Mouse (Mus musculus): ENCODE measurements around the gene Plcd3. TPM values are rescaled to one million over a fixed set of nuclear protein-coding genes. Genes with fewer than 3 reads are reported as not detected.
A peak's percentile ranks its signal among the peaks of the same experiment; 100 is the strongest.

Plcd3 gene
- total and polyA plus RNA-seq, 3 experiments, result 2.0 to 2.6 TPM; not detected in 1

- no peaks in the 10 kb centered on the region for H3K9me3 ChIP-seq (replicated peaks; ENCODE audit: insufficient read depth, low read length)
- peak; percentile 100 for DNase-seq (ENCODE audit: low read depth, low spot score)
- no peaks in the 10 kb centered on the region for H3K27me3 ChIP-seq (ENCODE audit: control insufficient read depth in 1 of 2, insufficient read depth in 2 of 2, low read length in 2 of 2)
- peak overlapping the region; percentile 81 for H3K27ac ChIP-seq (ENCODE audit: control insufficient read depth, low read depth, low read length)
- peaks cover 20% of the 10 kb centered on the region for H3K79me2 ChIP-seq (ENCODE audit: control insufficient read depth, insufficient read depth, low read length, poor library complexity)
- H3K4me1 ChIP-seq (ENCODE audit: control insufficient read depth in 1 of 2, insufficient read depth in 2 of 2, low read length in 2 of 2), result peaks cover 22 to 30% of the 10 kb centered on the region in 2 experiments
- TF ChIP-seq ZC3H11A (IDR thresholded peaks at IDR 0.05; ENCODE audit: low read depth, low read length), result no peak
- peak; percentile 71; the same call in 1 of the 2 replicates for TF ChIP-seq POLR2AphosphoS5 (IDR thresholded peaks at IDR 0.05; ENCODE audit: borderline replicate concordance, low read depth, low read length)
- no peak for TF ChIP-seq CHD1 (IDR thresholded peaks at IDR 0.05; ENCODE audit: low read depth, low read length)
- no peak for TF ChIP-seq BHLHE40 (IDR thresholded peaks at IDR 0.05; ENCODE audit: borderline replicate concordance, low read depth, low read length)
- peak; percentile 91 for TF ChIP-seq HCFC1 (IDR thresholded peaks at IDR 0.05; ENCODE audit: low read depth, low read length)
- peak; percentile 47; the same call in 1 of the 2 replicates for TF ChIP-seq NRF1 (IDR thresholded peaks at IDR 0.05; ENCODE audit: insufficient read depth, low read depth, low read length, poor library complexity, severe bottlenecking)
- peak; percentile 95 for TF ChIP-seq E2F4 (IDR thresholded peaks at IDR 0.05; ENCODE audit: borderline replicate concordance, low read depth, low read length)
- TF ChIP-seq SIN3A (IDR thresholded peaks at IDR 0.05; ENCODE audit: low read length), result peak; percentile 98
- no peak for TF ChIP-seq JUND (IDR thresholded peaks at IDR 0.05; ENCODE audit: low read depth, low read length)
- TF ChIP-seq ZKSCAN1 (IDR thresholded peaks at IDR 0.05; ENCODE audit: low read depth, low read length), result peak; percentile 59; the same call in 1 of the 2 replicates
- TF ChIP-seq RCOR1 (IDR thresholded peaks at IDR 0.05; ENCODE audit: low read depth, low read length), result no peak
- TF ChIP-seq TCF12 (IDR thresholded peaks at IDR 0.05; ENCODE audit: low read depth, low read length), result peak; percentile 77
- peak; percentile 71 for TF ChIP-seq CHD2 (IDR thresholded peaks at IDR 0.05; ENCODE audit: low read length)
- no peak; a peak in 1 of 6 replicates for TF ChIP-seq CTCF (IDR thresholded peaks at IDR 0.05 in 2 of 3, conservative IDR thresholded peaks at IDR 0.05 in 1 of 3; ENCODE audit: control insufficient read depth in 1 of 3, insufficient read depth in 1 of 3, low read depth in 2 of 3, low read length in 3 of 3, poor library complexity in 1 of 3, severe bottlenecking in 1 of 3)
- TF ChIP-seq TBP (IDR thresholded peaks at IDR 0.05; ENCODE audit: low read depth, low read length), result peak; percentile 75
- peak; percentile 2; the same call in 1 of the 2 replicates for TF ChIP-seq GATA1 (IDR thresholded peaks at IDR 0.05; ENCODE audit: low read depth, low read length)
- peak; percentile 80 for TF ChIP-seq POLR2AphosphoS2 (IDR thresholded peaks at IDR 0.05; ENCODE audit: low read length)
- peak; percentile 87 for TF ChIP-seq KAT2A (conservative IDR thresholded peaks at IDR 0.05; ENCODE audit: low read depth, low read length)
- peak; percentile 91 for TF ChIP-seq NELFE (IDR thresholded peaks at IDR 0.05; ENCODE audit: low read depth, low read length)
- TF ChIP-seq MAX (IDR thresholded peaks at IDR 0.05; ENCODE audit: low read length), result peak; percentile 71
- TF ChIP-seq TAL1 (IDR thresholded peaks at IDR 0.05; ENCODE audit: low read length), result peak; percentile 9; the same call in 1 of the 2 replicates
- peak; percentile 99 for TF ChIP-seq ZNF384 (IDR thresholded peaks at IDR 0.05; ENCODE audit: low read depth, low read length)
- TF ChIP-seq USF1 (IDR thresholded peaks at IDR 0.05; ENCODE audit: low read depth, low read length), result no peak
- peak in 1 of 2 experiments; percentile 52; a peak in 1 of 4 replicates for TF ChIP-seq EP300 (IDR thresholded peaks at IDR 0.05; ENCODE audit: low read depth in 1 of 2, low read length in 2 of 2)
- TF ChIP-seq ELF1 (IDR thresholded peaks at IDR 0.05; ENCODE audit: low read depth, low read length), result peak; percentile 92
- 0 out of 2 replicates have a peak, but pooled peaks have one; percentile 4 for TF ChIP-seq MYB (IDR thresholded peaks at IDR 0.05; ENCODE audit: low read depth, low read length)
- peak; percentile 79 for TF ChIP-seq MAZ (IDR thresholded peaks at IDR 0.05; ENCODE audit: low read depth, low read length)
- peak; percentile 85 to 89 for TF ChIP-seq POLR2A (IDR thresholded peaks at IDR 0.05; ENCODE audit: control insufficient read depth in 1 of 2, insufficient read depth in 1 of 2, low read depth in 1 of 2, low read length in 2 of 2, poor library complexity in 1 of 2)
- TF ChIP-seq ZMIZ1 (IDR thresholded peaks at IDR 0.05; ENCODE audit: low read depth, low read length), result peak; percentile 98
- peak; percentile 93 for TF ChIP-seq ETS1 (IDR thresholded peaks at IDR 0.05; ENCODE audit: low read depth, low read length)
- TF ChIP-seq MEF2A (IDR thresholded peaks at IDR 0.05; ENCODE audit: extremely low read depth, insufficient replicate concordance, low read depth, low read length, poor library complexity, severe bottlenecking), result peak; percentile 54; the same call in 1 of the 2 replicates
- no peak for TF ChIP-seq USF2 (IDR thresholded peaks at IDR 0.05; ENCODE audit: borderline replicate concordance in 1 of 2, insufficient read depth in 1 of 2, low read depth in 1 of 2, low read length in 2 of 2)
- peak; percentile 87 for TF ChIP-seq MXI1 (IDR thresholded peaks at IDR 0.05; ENCODE audit: low read depth, low read length)
- peak overlapping the region; percentile 98 for H3K9ac ChIP-seq (ENCODE audit: control insufficient read depth, low read depth, low read length, poor library complexity, severe bottlenecking)
- H3K4me3 ChIP-seq (ENCODE audit: control insufficient read depth in 1 of 2, insufficient read depth in 1 of 2, low read depth in 2 of 2, low read length in 2 of 2), result peak overlapping the region; percentile 95 to 97
- peaks cover 0 to 43% of the 10 kb centered on the region in 2 experiments; a peak in 2 of 4 replicates for H3K36me3 ChIP-seq (ENCODE audit: control insufficient read depth in 1 of 2, insufficient read depth in 2 of 2, low read length in 2 of 2)
Measured at GRCm38 (mm10) chr11:103132576-103133455, 31.4 kb upstream of the Plcd3 start.
